Mouse (Mus musculus) limb, embryonic 14.5 days (tissue): ENCODE results near the gene S1pr4. TPM values are rescaled to one million over a fixed set of nuclear protein-coding genes. Genes with fewer than 3 reads are reported as not detected.

Experiments
- ATAC-seq: fragments of 200-750 bp; cut with Nextera tagmentation; 2 replicates; pipeline ENCODE4 v1.8.0; 2017; ENCODE audit warnings: low read depth, moderate number of reproducible peaks, moderate TSS enrichment; ENCODE audit not compliant: low FRiP score
- DNase-seq: peaks from one replicate; pipeline ENCODE4 v3.0.0-alpha.2; 2015; ENCODE audit warnings: low spot score
- H3K27ac ChIP-seq: fragments of 300-500 bp; sonication (generic); replicated peaks from 2 replicates; pipeline ENCODE4 v1.5.1; 2014; ENCODE audit warnings: low read depth, mild to moderate bottlenecking, low read length, moderate library complexity, mixed read lengths
- H3K27me3 ChIP-seq: fragments of 300-500 bp; sonication (generic); 2 replicates; pipeline ENCODE4 v1.6.1; 2014; ENCODE audit warnings: low read length, mixed read lengths; ENCODE audit not compliant: control insufficient read depth, insufficient read depth
- H3K36me3 ChIP-seq: fragments of 300-500 bp; sonication (generic); 2 replicates; pipeline ENCODE4 v1.6.1; 2014; ENCODE audit warnings: mild to moderate bottlenecking, low read length, moderate library complexity, mixed read lengths; ENCODE audit not compliant: control insufficient read depth, insufficient read depth
- H3K4me1 ChIP-seq: fragments of 300-500 bp; sonication (generic); 2 replicates; pipeline ENCODE4 v1.6.1; 2014; ENCODE audit warnings: antibody characterized with exemption, low read length, mixed read lengths; ENCODE audit not compliant: control insufficient read depth, insufficient read depth
- H3K4me2 ChIP-seq: fragments of 300-500 bp; sonication (generic); replicated peaks from 2 replicates; pipeline ENCODE4 v1.6.1; 2014; ENCODE audit warnings: low read depth, mild to moderate bottlenecking, low read length, moderate library complexity; ENCODE audit not compliant: severe bottlenecking
- H3K4me3 ChIP-seq: fragments of 300-500 bp; sonication (generic); replicated peaks from 2 replicates; pipeline ENCODE4 v1.5.1; 2014; ENCODE audit warnings: low read length
- H3K9ac ChIP-seq: fragments of 300-500 bp; sonication (generic); 2 replicates; pipeline ENCODE4 v1.6.1; 2014; ENCODE audit warnings: mild to moderate bottlenecking, low read depth, low read length, moderate library complexity; ENCODE audit not compliant: severe bottlenecking
- H3K9me3 ChIP-seq: fragments of 300-500 bp; sonication (generic); 2 replicates; pipeline ENCODE4 v1.6.1; 2016; ENCODE audit warnings: low read length; ENCODE audit not compliant: control insufficient read depth
- POLR2A ChIP-seq: fragments of 200-500 bp; IDR thresholded peaks from 2 replicates; pipeline ENCODE4 v1.8.0; 2012; ENCODE audit warnings: inconsistent platforms, mild to moderate bottlenecking, moderate library complexity, borderline replicate concordance; ENCODE audit not compliant: insufficient read depth, insufficient read length; ENCODE audit errors: extremely low read depth
- WGBS: fragments of 180-500 bp; shearing (Covaris S2); extraction: QIAGEN DNeasy Blood & Tissue Kit; methylation state at CpG from one replicate; pipeline ENCODE4 v1.1.7; 2014; 5-methylcytosine and 5-hydroxymethylcytosine counted together
- microRNA-seq: library from miRNA; unstranded; fragments of <30 nt; microRNA quantifications from one replicate; pipeline ENCODE4, GENCODE M21; 2016
- polyA plus RNA-seq, 2 experiments: library from polyadenylated mRNA; depleted of rRNA in 1 of 2; stranded (reverse) in 1 of 2; unstranded in 1 of 2; fragments of >200 nt; fragmentation: Nextera tagmentation in 1 of 2; extraction: Ambion mirVana in 1 of 2; gene quantifications; 2 replicates each; pipeline versions ENCODE4 v1.2.1 to v1.2.3; 2012 to 2014

The S1pr4 gene
- polyA plus RNA-seq, 2 experiments = 0.50 to 0.66 TPM

- Histone ChIP-seq H3K4me1 (no peaks in the 10 kb centered on the region), H3K9me3 (no peaks in the 10 kb centered on the region), H3K4me3 (no peak overlapping the region), H3K4me2 (no peak overlapping the region), H3K27ac (no peak overlapping the region), H3K36me3 (no peaks in the 10 kb centered on the region), H3K27me3 (peaks cover 71% of the 10 kb centered on the region), H3K9ac (no peak overlapping the region)
- 5% methylated on average over 14 of the region's 14 CpGs for WGBS
- DNase-seq = no peak
- TF ChIP-seq POLR2A = no peak
- no peak for ATAC-seq
Observed at GRCm38 (mm10) chr10:81452947-81453288, 47.0 kb downstream of the S1pr4 start.

- no peaks in the 10 kb centered on the region for H3K36me3 ChIP-seq
- peaks cover 65% of the 10 kb centered on the region for H3K27me3 ChIP-seq
- ATAC-seq (0 out of 2 replicates have a peak, but pooled peaks have one; percentile 17), DNase-seq (no peak)
- H3K4me3 ChIP-seq = 0 out of 2 replicates have a peak overlapping the region, but pooled peaks have one; percentile 1
- H3K4me2 ChIP-seq = peak overlapping the region; percentile 10; the same call in 1 of the 2 replicates
- no peaks in the 10 kb centered on the region for H3K4me1 ChIP-seq
- 8% methylated on average over 31 of the region's 36 CpGs for WGBS
- 0 out of 2 replicates have a peak overlapping the region, but pooled peaks have one; percentile 16 for H3K9ac ChIP-seq
- no peak overlapping the region for H3K27ac ChIP-seq
- H3K9me3 ChIP-seq = no peaks in the 10 kb centered on the region
- TF ChIP-seq POLR2A = no peak
Observed at GRCm38 (mm10) chr10:81452237-81452946, 47.5 kb downstream of the S1pr4 start.

GRCm38 (mm10) chr10:81451365-81451745 is 48.6 kb downstream of the S1pr4 start:
- Histone ChIP-seq H3K4me3 (no peak overlapping the region), H3K36me3 (no peaks in the 10 kb centered on the region), H3K4me1 (no peaks in the 10 kb centered on the region), H3K4me2 (no peak overlapping the region), H3K9ac (no peak overlapping the region), H3K27ac (no peak overlapping the region), H3K9me3 (no peaks in the 10 kb centered on the region), H3K27me3 (peaks cover 59% of the 10 kb centered on the region)
- 62% methylated on average over 6 of the region's 6 CpGs for WGBS
- DNase-seq = no peak
- ATAC-seq = no peak
- TF ChIP-seq POLR2A = no peak

GRCm38 (mm10) chr10:81450641-81451364 is 49.1 kb downstream of the S1pr4 start:
- Histone ChIP-seq H3K9ac (no peak overlapping the region), H3K4me3 (no peak overlapping the region), H3K4me1 (no peaks in the 10 kb centered on the region), H3K9me3 (no peaks in the 10 kb centered on the region), H3K27ac (no peak overlapping the region), H3K36me3 (no peaks in the 10 kb centered on the region), H3K27me3 (peaks cover 53% of the 10 kb centered on the region), H3K4me2 (no peak overlapping the region)
- DNase-seq (no peak), ATAC-seq (no peak)
- no peak for TF ChIP-seq POLR2A
- WGBS = 54% methylated on average over 9 of the region's 9 CpGs

- peak; percentile 68 for ATAC-seq
- WGBS = 1% methylated on average over 7 of the region's 7 CpGs
- peaks cover 46% of the 10 kb centered on the region for H3K27me3 ChIP-seq
Observed at GRCm38 (mm10) chr10:81450140-81450539, 49.8 kb downstream of the S1pr4 start.

More at GRCm38 (mm10) chr10:81450140-81450539, 49.8 kb downstream of the S1pr4 start:
- Histone ChIP-seq H3K4me2 (no peak overlapping the region), H3K4me1 (no peaks in the 10 kb centered on the region), H3K4me3 (no peak overlapping the region), H3K27ac (no peak overlapping the region), H3K9me3 (no peaks in the 10 kb centered on the region), H3K9ac (no peak overlapping the region), H3K36me3 (no peaks in the 10 kb centered on the region)
- DNase-seq = peak; percentile 74
- no peak for TF ChIP-seq POLR2A

Small RNAs within 50 kb of the gene (microRNA-seq; reads per million reads assigned to microRNA genes)
- gene Gm25595 = not detected

Other genes starting within 250 kb of the S1pr4 start
- 9.9 and 10.6 TPM in 2 replicates for gene Matk, start 247.2 kb downstream of the S1pr4 start, polyA plus RNA-seq (2012; rRNA removed)
- gene Matk, start 247.2 kb downstream of the S1pr4 start, polyA plus RNA-seq (2014; fragmentation: Nextera tagmentation; extraction: Ambion mirVana) = 5.9 and 6.8 TPM in 2 replicates
- 93.0 and 124 TPM in 2 replicates for gene Mrpl54, start 233.2 kb downstream of the S1pr4 start, polyA plus RNA-seq (2012; rRNA removed)
- 200 and 202 TPM in 2 replicates for gene Mrpl54, start 233.2 kb downstream of the S1pr4 start, polyA plus RNA-seq (2014; fragmentation: Nextera tagmentation; extraction: Ambion mirVana)
- gene Apba3, start 233.2 kb downstream of the S1pr4 start, polyA plus RNA-seq (2012; rRNA removed) = 77.9 and 102 TPM in 2 replicates
- 58.2 and 59.2 TPM in 2 replicates for gene Apba3, start 233.2 kb downstream of the S1pr4 start, polyA plus RNA-seq (2014; fragmentation: Nextera tagmentation; extraction: Ambion mirVana)
- gene Tjp3, start 208.6 kb downstream of the S1pr4 start, polyA plus RNA-seq (2012; rRNA removed) = 2.8 and 3.5 TPM in 2 replicates
- 5.2 and 6.4 TPM in 2 replicates for gene Tjp3, start 208.6 kb downstream of the S1pr4 start, polyA plus RNA-seq (2014; fragmentation: Nextera tagmentation; extraction: Ambion mirVana)
- gene Pip5k1c, start 207.2 kb downstream of the S1pr4 start, polyA plus RNA-seq (2012; rRNA removed) = 70.4 and 93.4 TPM in 2 replicates
- 53.0 and 60.4 TPM in 2 replicates for gene Pip5k1c, start 207.2 kb downstream of the S1pr4 start, polyA plus RNA-seq (2014; fragmentation: Nextera tagmentation; extraction: Ambion mirVana)
- gene Cactin, start 179.0 kb downstream of the S1pr4 start, polyA plus RNA-seq (2012; rRNA removed) = 46.5 and 50.0 TPM in 2 replicates
- 25.3 and 33.9 TPM in 2 replicates for gene Cactin, start 179.0 kb downstream of the S1pr4 start, polyA plus RNA-seq (2014; fragmentation: Nextera tagmentation; extraction: Ambion mirVana)
- 9.2 and 13.7 TPM in 2 replicates for gene Tbxa2r, start 171.4 kb downstream of the S1pr4 start, polyA plus RNA-seq (2012; rRNA removed)
- gene Tbxa2r, start 171.4 kb downstream of the S1pr4 start, polyA plus RNA-seq (2014; fragmentation: Nextera tagmentation; extraction: Ambion mirVana) = 8.5 and 10.8 TPM in 2 replicates
- gene Gipc3, start 156.9 kb downstream of the S1pr4 start, polyA plus RNA-seq (2012; rRNA removed) = 0.09 and 0.12 TPM in 2 replicates
- 0.06 TPM in 2 replicates for gene Gipc3, start 156.9 kb downstream of the S1pr4 start, polyA plus RNA-seq (2014; fragmentation: Nextera tagmentation; extraction: Ambion mirVana)
- 135 and 137 TPM in 2 replicates for gene Hmg20b, start 149.7 kb downstream of the S1pr4 start, polyA plus RNA-seq (2012; rRNA removed)
- 92.9 and 104 TPM in 2 replicates for gene Hmg20b, start 149.7 kb downstream of the S1pr4 start, polyA plus RNA-seq (2014; fragmentation: Nextera tagmentation; extraction: Ambion mirVana)
- 12.0 and 18.5 TPM in 2 replicates for gene Mfsd12, start 142.6 kb downstream of the S1pr4 start, polyA plus RNA-seq (2012; rRNA removed)
- 6.8 and 8.0 TPM in 2 replicates for gene Mfsd12, start 142.6 kb downstream of the S1pr4 start, polyA plus RNA-seq (2014; fragmentation: Nextera tagmentation; extraction: Ambion mirVana)
- gene 4930404N11Rik, start 134.3 kb downstream of the S1pr4 start, polyA plus RNA-seq (2012; rRNA removed) = 0.43 and 0.95 TPM in 2 replicates
- gene 4930404N11Rik, start 134.3 kb downstream of the S1pr4 start, polyA plus RNA-seq (2014; fragmentation: Nextera tagmentation; extraction: Ambion mirVana) = 0.37 and 0.41 TPM in 2 replicates
- 109 and 142 TPM in 2 replicates for gene Fzr1, start 121.6 kb downstream of the S1pr4 start, polyA plus RNA-seq (2012; rRNA removed)
- 92.8 and 95.5 TPM in 2 replicates for gene Fzr1, start 121.6 kb downstream of the S1pr4 start, polyA plus RNA-seq (2014; fragmentation: Nextera tagmentation; extraction: Ambion mirVana)
- gene Dohh, start 115.7 kb downstream of the S1pr4 start, polyA plus RNA-seq (2012; rRNA removed) = 54.3 and 66.7 TPM in 2 replicates
- gene Dohh, start 115.7 kb downstream of the S1pr4 start, polyA plus RNA-seq (2014; fragmentation: Nextera tagmentation; extraction: Ambion mirVana) = 60.0 and 63.7 TPM in 2 replicates
- 4.3 and 5.0 TPM in 2 replicates for gene Gm48551, start 115.7 kb downstream of the S1pr4 start, polyA plus RNA-seq (2012; rRNA removed)
- gene Gm48551, start 115.7 kb downstream of the S1pr4 start, polyA plus RNA-seq (2014; fragmentation: Nextera tagmentation; extraction: Ambion mirVana) = 1.1 and 2.9 TPM in 2 replicates
- gene Gm48552, start 111.1 kb downstream of the S1pr4 start, polyA plus RNA-seq (2012; rRNA removed) = 6.8 and 9.5 TPM in 2 replicates
- 0.99 and 1.2 TPM in 2 replicates for gene Gm48552, start 111.1 kb downstream of the S1pr4 start, polyA plus RNA-seq (2014; fragmentation: Nextera tagmentation; extraction: Ambion mirVana)
- 7.5 and 7.8 TPM in 2 replicates for gene Smim24, start 107.1 kb downstream of the S1pr4 start, polyA plus RNA-seq (2012; rRNA removed)
- 4.3 and 4.6 TPM in 2 replicates for gene Smim24, start 107.1 kb downstream of the S1pr4 start, polyA plus RNA-seq (2014; fragmentation: Nextera tagmentation; extraction: Ambion mirVana)
- 38.1 and 56.4 TPM in 2 replicates for gene Nfic, start 44.5 kb downstream of the S1pr4 start, polyA plus RNA-seq (2012; rRNA removed)
- 97.3 and 98.9 TPM in 2 replicates for gene Nfic, start 44.5 kb downstream of the S1pr4 start, polyA plus RNA-seq (2014; fragmentation: Nextera tagmentation; extraction: Ambion mirVana)
- gene Celf5, start 17.4 kb downstream of the S1pr4 start, polyA plus RNA-seq (2012; rRNA removed) = 5.9 and 7.9 TPM in 2 replicates
- gene Celf5, start 17.4 kb downstream of the S1pr4 start, polyA plus RNA-seq (2014; fragmentation: Nextera tagmentation; extraction: Ambion mirVana) = 0.85 and 1.6 TPM in 2 replicates
- gene Ncln, start 3.7 kb downstream of the S1pr4 start, polyA plus RNA-seq (2012; rRNA removed) = 218 and 324 TPM in 2 replicates
- 76.4 and 89.7 TPM in 2 replicates for gene Ncln, start 3.7 kb downstream of the S1pr4 start, polyA plus RNA-seq (2014; fragmentation: Nextera tagmentation; extraction: Ambion mirVana)
- gene Gna15, start 24.1 kb upstream of the S1pr4 start, polyA plus RNA-seq (2012; rRNA removed) = 3.7 and 3.8 TPM in 2 replicates
- 3.4 and 3.8 TPM in 2 replicates for gene Gna15, start 24.1 kb upstream of the S1pr4 start, polyA plus RNA-seq (2014; fragmentation: Nextera tagmentation; extraction: Ambion mirVana)
- 97.4 and 116 TPM in 2 replicates for gene Gna11, start 45.1 kb upstream of the S1pr4 start, polyA plus RNA-seq (2012; rRNA removed)
- 89.1 and 91.7 TPM in 2 replicates for gene Gna11, start 45.1 kb upstream of the S1pr4 start, polyA plus RNA-seq (2014; fragmentation: Nextera tagmentation; extraction: Ambion mirVana)
- gene Aes, start 59.4 kb upstream of the S1pr4 start, polyA plus RNA-seq (2012; rRNA removed) = 472 and 473 TPM in 2 replicates
- 380 and 393 TPM in 2 replicates for gene Aes, start 59.4 kb upstream of the S1pr4 start, polyA plus RNA-seq (2014; fragmentation: Nextera tagmentation; extraction: Ambion mirVana)
- 250 and 345 TPM in 2 replicates for gene Tle2, start 74.4 kb upstream of the S1pr4 start, polyA plus RNA-seq (2012; rRNA removed)
- 38.1 and 52.2 TPM in 2 replicates for gene Tle2, start 74.4 kb upstream of the S1pr4 start, polyA plus RNA-seq (2014; fragmentation: Nextera tagmentation; extraction: Ambion mirVana)
- 24.2 and 28.0 TPM in 2 replicates for gene Tle6, start 100.9 kb upstream of the S1pr4 start, polyA plus RNA-seq (2012; rRNA removed)
- 9.2 and 16.6 TPM in 2 replicates for gene Tle6, start 100.9 kb upstream of the S1pr4 start, polyA plus RNA-seq (2014; fragmentation: Nextera tagmentation; extraction: Ambion mirVana)
- gene BC025920, start 106.1 kb upstream of the S1pr4 start, polyA plus RNA-seq (2012; rRNA removed) = 3.8 and 4.0 TPM in 2 replicates
- 0.58 and 0.78 TPM in 2 replicates for gene BC025920, start 106.1 kb upstream of the S1pr4 start, polyA plus RNA-seq (2014; fragmentation: Nextera tagmentation; extraction: Ambion mirVana)
- gene Sirt6, start 127.7 kb upstream of the S1pr4 start, polyA plus RNA-seq (2012; rRNA removed) = 70.7 and 92.4 TPM in 2 replicates
- 39.5 and 40.7 TPM in 2 replicates for gene Sirt6, start 127.7 kb upstream of the S1pr4 start, polyA plus RNA-seq (2014; fragmentation: Nextera tagmentation; extraction: Ambion mirVana)
- 79.9 and 100 TPM in 2 replicates for gene Ankrd24, start 128.4 kb upstream of the S1pr4 start, polyA plus RNA-seq (2012; rRNA removed)
- gene Ankrd24, start 128.4 kb upstream of the S1pr4 start, polyA plus RNA-seq (2014; fragmentation: Nextera tagmentation; extraction: Ambion mirVana) = 5.3 and 9.6 TPM in 2 replicates
- 2.1 and 2.8 TPM in 2 replicates for gene Gm10778, start 148.9 kb upstream of the S1pr4 start, polyA plus RNA-seq (2012; rRNA removed)
- 3.8 TPM in 2 replicates for gene Gm10778, start 148.9 kb upstream of the S1pr4 start, polyA plus RNA-seq (2014; fragmentation: Nextera tagmentation; extraction: Ambion mirVana)
- gene Zfp433, start 204.7 kb upstream of the S1pr4 start, polyA plus RNA-seq (2012; rRNA removed) = 4.9 and 6.6 TPM in 2 replicates
- gene Zfp433, start 204.7 kb upstream of the S1pr4 start, polyA plus RNA-seq (2014; fragmentation: Nextera tagmentation; extraction: Ambion mirVana) = 15.0 and 18.0 TPM in 2 replicates